Mouse (Mus musculus): ENCODE measurements around the gene Dnase1l1. TPM values are rescaled to one million over a fixed set of nuclear protein-coding genes. Genes with fewer than 3 reads are reported as not detected.

Dnase1l1 gene
- total RNA-seq (2021), result 10 to 100 TPM; 10.5 to 19.1 TPM
- long read RNA-seq, experiment 1, transcript Dnase1l1-201 (8 exons, 1,625 nt), result major isoform, 8 of 9 reads
- long read RNA-seq, experiment 1, partial matches to known transcripts, result 0 of 9 reads
- long read RNA-seq, experiment 1, other reads (novel, unspliced or antisense), result 1 of 9 reads
- long read RNA-seq, experiment 2, partial matches to known transcripts, result 2 of 14 reads
- long read RNA-seq, experiment 2, other reads (novel, unspliced or antisense), result 8 of 14 reads

GRCm38 (mm10) chrX:74281732-74282394, at the start of gene Dnase1l1, which contains the start of gene Taz:
Gene Dnase1l1, minus strand, starts transcription at chrX:74282337.
Gene Taz, plus strand, starts transcription at chrX:74281912.
- DNase-seq, result peak; percentile 84

- no peak for DNase-seq
Observed at GRCm38 (mm10) chrX:74330166-74330930, 48.2 kb upstream of the Dnase1l1 start.

- DNase-seq, result no peak
Observed at GRCm38 (mm10) chrX:74329215-74329671, 47.1 kb upstream of the Dnase1l1 start.

- DNase-seq, result peak; percentile 83
Observed at GRCm38 (mm10) chrX:74328725-74329161, 46.6 kb upstream of the Dnase1l1 start, which contains the start of gene Plxna3. Gene Plxna3, plus strand, starts transcription at chrX:74329066.

GRCm38 (mm10) chrX:74312540-74313464, 30.7 kb upstream of the Dnase1l1 start, which contains the start of gene Fam50a:
Gene Fam50a, plus strand, starts transcription at chrX:74313033.
- DNase-seq, result peak; percentile 90

GRCm38 (mm10) chrX:74304867-74305700, 22.9 kb upstream of the Dnase1l1 start, which contains the start of gene Gdi1:
Gene Gdi1, plus strand, starts transcription at chrX:74304998.
- DNase-seq, result peak; percentile 80

- DNase-seq, result no peak
Observed at GRCm38 (mm10) chrX:74299721-74300120, 17.6 kb upstream of the Dnase1l1 start.

- no peak for DNase-seq
Observed at GRCm38 (mm10) chrX:74298348-74298747, 16.2 kb upstream of the Dnase1l1 start.

GRCm38 (mm10) chrX:74296538-74297448, 14.7 kb upstream of the Dnase1l1 start, which contains the start of gene Atp6ap1:
Gene Atp6ap1, plus strand, starts transcription at chrX:74297097.
- peak; percentile 93 for DNase-seq

GRCm38 (mm10) chrX:74293431-74293830, 11.3 kb upstream of the Dnase1l1 start:
- DNase-seq, result no peak

GRCm38 (mm10) chrX:74283092-74283437, 928 bp upstream of the Dnase1l1 start:
- no peak for DNase-seq

GRCm38 (mm10) chrX:74282395-74283091, 406 bp upstream of the Dnase1l1 start:
- DNase-seq, result peak; percentile 89

GRCm38 (mm10) chrX:74281041-74281731, 951 bp downstream of the Dnase1l1 start:
- no peak for DNase-seq

GRCm38 (mm10) chrX:74277916-74278315, 4.2 kb downstream of the Dnase1l1 start:
- DNase-seq, result no peak

GRCm38 (mm10) chrX:74273422-74274322, 8.5 kb downstream of the Dnase1l1 start:
- no peak for DNase-seq

- DNase-seq, result peak; percentile 49
Observed at GRCm38 (mm10) chrX:74270902-74271551, 11.1 kb downstream of the Dnase1l1 start.

All from adrenal gland, postnatal 10 days (tissue).